Mouse (Mus musculus): Measurements from ENCODE around the gene Amt. TPM values are rescaled to one million over a fixed set of nuclear protein-coding genes. Genes with fewer than 3 reads are reported as not detected.
A peak's percentile ranks its signal among the peaks of the same experiment; 100 is the strongest.
"Not testable (repeated sequence)": the region's sequence is repeated elsewhere in the genome, so short reads cannot be mapped to it uniquely, and the experiment has no call there.

Amt gene
- 2.3 and 3.4 TPM in 2 replicates for polyA plus RNA-seq (2012; rRNA removed)

GRCm38 (mm10) chr9:108296453-108297355, at the start of gene Amt:
TSS of gene Amt (plus strand) at chr9:108296853.
- WGBS, result 32% methylated on average over 18 of the region's 18 CpGs
- DNase-seq (ENCODE audit: low read depth, low spot score), result no peak

GRCm38 (mm10) chr9:108248957-108249356, 47.7 kb upstream of the Amt start:
- WGBS, result 52% methylated on average over 5 of the region's 5 CpGs
- DNase-seq (ENCODE audit: low read depth, low spot score), result no peak

DNA sequence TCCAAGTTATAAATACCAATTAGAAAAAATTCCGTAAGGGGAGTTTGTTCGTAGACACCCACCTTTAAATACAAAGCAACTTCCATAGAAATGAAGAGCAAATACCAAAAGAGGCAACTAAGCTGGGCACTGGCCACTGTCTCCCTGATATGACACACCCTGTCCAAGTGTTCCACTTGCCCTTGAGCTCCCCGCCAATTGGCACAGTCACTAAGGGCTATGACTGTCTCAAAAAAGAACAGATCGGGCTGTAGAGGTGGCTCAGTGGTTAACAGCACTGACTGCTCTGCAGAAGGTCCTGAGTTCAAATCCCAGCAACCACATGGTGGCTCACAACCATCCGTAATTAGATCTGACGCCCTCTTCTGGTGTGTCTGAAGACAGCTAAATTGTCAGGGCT, 44.8 kb upstream of the Amt start:
- WGBS, result 87% methylated on average over 6 of the region's 6 CpGs
- DNase-seq (ENCODE audit: low read depth, low spot score), result no peak

GRCm38 (mm10) chr9:108252766-108253165, 43.9 kb upstream of the Amt start:
- 84% methylated on average over 7 of the region's 7 CpGs for whole genome bisulfite sequencing
- DNase-seq (ENCODE audit: low read depth, low spot score), result no peak

- DNase-seq (ENCODE audit: low read depth, low spot score), result no peak
- 79% methylated on average over 4 of the region's 4 CpGs for WGBS
Measured at GRCm38 (mm10) chr9:108260526-108260925, 36.1 kb upstream of the Amt start.

- WGBS, result 44% methylated on average over 7 of the region's 7 CpGs
- DNase-seq (ENCODE audit: low read depth, low spot score), result no peak
Measured at GRCm38 (mm10) chr9:108261865-108262264, 34.8 kb upstream of the Amt start.

GRCm38 (mm10) chr9:108262494-108263049, 34.1 kb upstream of the Amt start:
- WGBS, result 15% methylated on average over 11 of the region's 11 CpGs

DNA sequence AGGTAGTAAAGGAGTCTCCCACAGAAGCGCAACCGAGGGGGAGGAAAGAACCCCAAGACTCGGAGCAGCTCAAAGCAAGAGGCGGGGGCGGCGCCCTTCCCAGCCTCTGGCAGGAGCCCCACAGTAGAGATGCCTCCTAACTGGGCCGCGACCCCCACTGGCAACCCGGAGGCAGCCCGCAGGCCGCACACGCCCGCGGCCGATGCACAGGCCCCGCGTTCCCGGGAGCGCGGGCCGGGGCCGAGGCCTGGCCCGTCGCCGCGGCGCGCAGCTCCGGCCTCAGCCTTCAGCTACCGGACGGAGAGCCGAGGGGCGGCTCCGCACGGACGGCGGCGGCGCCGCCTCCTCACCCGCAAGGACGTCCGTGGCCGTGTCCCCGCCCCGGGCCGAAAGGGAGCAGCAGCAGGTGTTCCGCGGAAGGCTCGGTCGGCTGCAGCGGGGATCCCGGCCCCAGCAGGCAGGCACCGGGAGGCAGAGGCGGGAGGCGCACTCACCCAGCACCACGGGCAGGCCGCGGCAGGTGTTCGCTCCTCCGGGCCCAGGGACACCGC, 33.4 kb upstream of the Amt start:
- under 1% methylated on average over 62 of the region's 62 CpGs for WGBS
- DNase-seq (ENCODE audit: low read depth, low spot score), result no peak

More at GRCm38 (mm10) chr9:108262494-108263049, 34.1 kb upstream of the Amt start:
- no peak for DNase-seq (ENCODE audit: low read depth, low spot score)

DNA sequence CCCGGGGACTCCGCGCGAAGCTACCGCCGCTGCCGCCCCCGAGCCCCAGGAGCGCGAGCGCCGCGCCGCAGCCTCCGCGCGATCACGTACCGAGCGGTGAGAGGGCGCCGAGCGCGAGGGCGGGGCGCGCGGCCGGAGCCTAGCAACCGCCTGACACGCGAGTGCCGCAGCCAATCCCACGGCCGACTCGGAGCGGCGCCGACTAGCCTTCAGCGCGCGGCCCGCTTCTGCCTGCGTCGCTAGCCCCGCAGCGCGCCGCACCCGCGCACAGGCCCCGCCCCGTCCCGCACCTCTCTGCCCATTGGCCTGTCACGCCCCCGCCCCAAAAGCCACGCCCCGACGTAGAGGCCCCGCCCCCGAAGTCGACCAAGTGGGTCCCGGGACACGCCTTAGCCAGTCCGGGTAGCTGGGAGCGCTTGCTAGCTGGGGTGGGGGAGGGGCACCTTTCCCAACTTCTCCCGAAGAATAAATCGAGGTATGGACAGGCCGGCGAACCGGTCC, 32.9 kb upstream of the Amt start, which contains the start of gene Dag1:
Gene Dag1 (minus strand): TSS at position 269 of the 501 bp plus-strand sequence.
- WGBS, result 1% methylated on average over 65 of the region's 71 CpGs
- peak; percentile 70 for DNase-seq (ENCODE audit: low read depth, low spot score)

DNA sequence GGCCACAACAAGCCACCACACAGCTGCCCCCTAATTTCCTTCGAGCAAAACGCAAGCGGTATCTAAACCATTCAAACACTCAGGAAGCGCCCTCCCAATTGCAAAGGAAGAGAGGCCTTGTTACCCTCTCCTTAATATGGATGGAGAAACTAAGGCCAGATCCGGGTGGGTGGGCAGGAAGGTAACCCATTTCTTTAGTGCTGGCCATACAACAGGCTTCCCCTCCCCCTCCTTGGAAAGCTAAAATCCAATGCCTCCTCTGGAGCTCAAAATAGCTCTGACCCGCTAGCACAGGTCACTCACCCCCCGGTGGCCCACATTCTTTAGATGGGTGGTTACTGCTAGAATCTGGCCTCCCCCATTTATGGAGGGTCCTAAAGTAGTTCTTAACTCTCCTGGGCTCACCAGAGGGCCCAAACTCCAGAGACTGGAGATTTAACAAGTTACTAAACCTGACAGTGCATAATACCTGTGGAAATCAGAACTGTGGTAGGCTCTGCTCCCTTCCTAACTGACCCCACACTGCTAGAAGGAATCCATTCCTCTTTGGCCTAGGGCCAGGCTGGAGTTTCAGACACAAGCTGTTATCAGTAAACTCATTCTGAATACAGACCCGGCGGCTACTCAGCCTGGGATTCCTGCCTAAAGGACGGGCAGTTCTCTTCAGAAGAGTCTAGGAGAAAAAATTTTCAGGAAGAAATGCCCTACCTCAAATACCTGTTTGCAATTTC, 32.3 kb upstream of the Amt start:
- no peak for DNase-seq (ENCODE audit: low read depth, low spot score)
- 9% methylated on average over 10 of the region's 10 CpGs for WGBS

- 87% methylated on average over 10 of the region's 10 CpGs for WGBS
- no peak for DNase-seq (ENCODE audit: low read depth, low spot score)
Measured at GRCm38 (mm10) chr9:108266261-108266935, 30.3 kb upstream of the Amt start.

GRCm38 (mm10) chr9:108267691-108268090, 29.0 kb upstream of the Amt start:
- 44% methylated on average over 7 of the region's 7 CpGs for WGBS
- no peak for DNase-seq (ENCODE audit: low read depth, low spot score)

- 18% methylated on average over 7 of the region's 7 CpGs for WGBS
- not testable (repeated sequence) for DNase-seq (ENCODE audit: low read depth, low spot score)
Measured at GRCm38 (mm10) chr9:108268701-108269100, 28.0 kb upstream of the Amt start.

GRCm38 (mm10) chr9:108271941-108272340, 24.7 kb upstream of the Amt start:
- no peak for DNase-seq (ENCODE audit: low read depth, low spot score)
- WGBS, result 26% methylated on average over 2 of the region's 2 CpGs

DNA sequence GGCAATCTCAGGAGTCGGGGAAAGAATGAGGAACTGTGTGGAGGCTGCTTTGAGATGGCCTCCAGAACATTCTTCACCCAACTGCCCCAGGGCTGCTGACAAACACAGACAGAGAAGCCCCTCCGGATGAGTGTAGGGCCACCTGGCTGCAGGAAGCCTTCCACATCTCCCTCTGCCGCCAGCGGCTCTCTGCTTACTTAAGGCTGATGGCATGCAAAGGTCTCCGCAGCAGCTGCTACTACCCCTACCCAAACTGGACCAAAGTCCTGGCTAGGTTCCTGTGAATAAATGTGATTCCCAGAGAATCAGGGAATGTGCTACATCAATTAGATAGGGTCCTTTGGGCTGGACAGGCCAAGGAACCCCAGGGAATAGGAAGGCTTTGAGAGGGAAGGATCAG, 24.0 kb upstream of the Amt start:
- WGBS, result 65% methylated on average over 5 of the region's 5 CpGs
- DNase-seq (ENCODE audit: low read depth, low spot score), result no peak

GRCm38 (mm10) chr9:108273485-108273884, 23.2 kb upstream of the Amt start:
- WGBS, result 79% methylated on average over 4 of the region's 4 CpGs
- DNase-seq (ENCODE audit: low read depth, low spot score), result no peak

DNA sequence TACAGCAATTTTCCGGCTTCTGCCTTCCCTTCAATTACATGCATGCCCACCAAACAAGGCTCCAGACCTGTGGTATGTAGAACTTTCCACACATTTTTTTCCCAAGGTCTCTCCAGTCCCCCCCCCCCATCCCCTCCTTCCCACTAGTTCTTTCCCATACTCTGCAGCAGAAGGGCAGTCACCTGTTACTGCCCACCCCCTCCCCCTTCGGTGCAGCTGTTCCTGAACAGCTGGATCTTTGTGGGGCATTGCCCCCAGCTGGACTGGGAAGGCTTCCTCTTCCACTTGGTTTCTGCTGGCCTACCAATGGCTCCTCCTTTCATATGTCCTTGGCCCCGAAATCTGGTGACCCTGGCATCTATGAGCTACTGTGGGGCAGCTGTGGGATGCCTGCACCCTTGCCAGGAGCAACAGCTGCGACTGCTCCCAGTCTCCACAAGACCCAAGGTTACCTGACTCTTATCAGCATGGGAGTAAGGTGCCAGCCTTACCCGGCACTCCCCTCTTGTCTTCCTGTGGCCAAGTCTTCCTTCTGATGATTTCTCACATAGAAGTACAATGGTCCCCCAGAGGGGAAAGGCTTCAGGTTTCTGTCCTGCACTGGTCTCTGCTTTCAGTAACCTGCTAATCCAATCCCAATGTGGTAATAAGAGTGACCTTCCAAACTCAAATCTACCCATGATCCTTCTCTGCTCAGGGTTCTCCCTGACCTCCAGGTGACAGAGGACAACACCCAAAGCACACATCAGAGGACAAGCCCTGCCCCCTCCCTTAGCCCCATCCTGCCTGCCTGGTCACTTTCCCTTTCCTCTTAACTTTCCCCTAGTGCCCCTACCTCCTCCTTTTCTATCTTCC, 21.9 kb upstream of the Amt start:
- DNase-seq (ENCODE audit: low read depth, low spot score), result no peak

GRCm38 (mm10) chr9:108275331-108275659, 21.4 kb upstream of the Amt start:
- WGBS, result 52% methylated on average over 6 of the region's 6 CpGs
- no peak for DNase-seq (ENCODE audit: low read depth, low spot score)

More for the DNA sequence above, 21.9 kb upstream of the Amt start:
- 41% methylated on average over 5 of the region's 5 CpGs for WGBS

Data from large intestine, adult 2 months (tissue).